Mouse (Mus musculus) myocyte (in vitro differentiated cells): ENCODE measurements around the gene Lsr. TPM values are rescaled to one million over a fixed set of nuclear protein-coding genes. Genes with fewer than 3 reads are reported as not detected.
"Not testable (repeated sequence)": the region's sequence is repeated elsewhere in the genome, so short reads cannot be mapped to it uniquely, and the experiment has no call there.

Experiments
- H3K27me3 ChIP-seq: one replicate; pipeline ENCODE4 v1.6.1; 2011; ENCODE audit not compliant: control insufficient read depth, insufficient read depth, insufficient read length
- H3K36me3 ChIP-seq: one replicate; pipeline ENCODE4 v1.6.1; 2011; ENCODE audit not compliant: control insufficient read depth, insufficient read depth
- H3K4me2 ChIP-seq: one replicate; pipeline ENCODE4 v1.6.1; 2011; ENCODE audit warnings: low read depth, control low read depth
- H3K4me3 ChIP-seq: one replicate; pipeline ENCODE4 v1.5.1; 2011; ENCODE audit warnings: mild to moderate bottlenecking, control low read depth, moderate library complexity
- H3K79me2 ChIP-seq: one replicate; pipeline ENCODE4 v1.6.1; 2011; ENCODE audit not compliant: control insufficient read depth, insufficient read depth
- H3ac ChIP-seq: one replicate; pipeline ENCODE4 v1.6.1; 2011; ENCODE audit not compliant: control insufficient read depth, insufficient read length
- CEBPB ChIP-seq: IDR thresholded peaks from 2 replicates; pipeline ENCODE4 v1.6.1; 2011; ENCODE audit warnings: mild to moderate bottlenecking, moderate library complexity; ENCODE audit not compliant: poor library complexity, insufficient read depth, severe bottlenecking
- E2F4 ChIP-seq: IDR thresholded peaks from one replicate; pipeline ENCODE4 v1.6.1; 2011; ENCODE audit warnings: mild to moderate bottlenecking, control low read depth, moderate library complexity; ENCODE audit not compliant: insufficient read depth
- MAX ChIP-seq: IDR thresholded peaks from one replicate; pipeline ENCODE4 v1.6.1; 2011; ENCODE audit warnings: low read depth, mild to moderate bottlenecking, control low read depth
- MYOD1 ChIP-seq, 3 experiments: IDR thresholded peaks; one replicate each; pipeline ENCODE4 v1.6.1; 2011; ENCODE audit warnings: control low read depth in 2 of 3, low read depth in 2 of 3, mild to moderate bottlenecking in 2 of 3, moderate library complexity in 1 of 3; ENCODE audit not compliant: insufficient read length in 2 of 3, control insufficient read depth in 1 of 3
- MYOG ChIP-seq, 3 experiments: IDR thresholded peaks; one replicate each; pipeline ENCODE4 v1.6.1; 2011; ENCODE audit warnings: control low read depth in 2 of 3, low read depth in 2 of 3, mild to moderate bottlenecking in 2 of 3; ENCODE audit not compliant: insufficient read length in 2 of 3, control insufficient read depth in 1 of 3, insufficient read depth in 1 of 3
- POLR2A ChIP-seq: IDR thresholded peaks from one replicate; pipeline ENCODE4 v1.6.1; 2011; ENCODE audit warnings: low read depth, mild to moderate bottlenecking, control low read depth, moderate library complexity; ENCODE audit not compliant: insufficient read length
- POLR2AphosphoS2 ChIP-seq: IDR thresholded peaks from one replicate; pipeline ENCODE4 v1.6.1; 2011; ENCODE audit warnings: low read depth, control low read depth; ENCODE audit not compliant: insufficient read length
- REST ChIP-seq: IDR thresholded peaks from one replicate; pipeline ENCODE4 v1.6.1; 2011; ENCODE audit warnings: mild to moderate bottlenecking, control low read depth, moderate library complexity; ENCODE audit not compliant: insufficient read depth, insufficient read length
- SRF ChIP-seq: IDR thresholded peaks from one replicate; pipeline ENCODE4 v1.6.1; 2011; ENCODE audit warnings: low read depth; ENCODE audit not compliant: control insufficient read depth, insufficient read length
- TCF12 ChIP-seq: IDR thresholded peaks from one replicate; pipeline ENCODE4 v1.6.1; 2011; ENCODE audit warnings: mild to moderate bottlenecking, control low read depth; ENCODE audit not compliant: poor library complexity, insufficient read depth, severe bottlenecking
- TCF3 ChIP-seq: IDR thresholded peaks from one replicate; pipeline ENCODE4 v1.6.1; 2011; ENCODE audit warnings: low read depth, control low read depth; ENCODE audit not compliant: insufficient read length
- USF1 ChIP-seq: IDR thresholded peaks from one replicate; pipeline ENCODE4 v1.6.1; 2011; ENCODE audit warnings: low read depth, mild to moderate bottlenecking, control low read depth, moderate library complexity
- polyA plus RNA-seq: library from polyadenylated mRNA; unstranded; fragments of >200 nt; fragmentation: generic; extraction: Trizol; gene quantifications from one replicate; pipeline ENCODE4 v1.2.1, GENCODE M21; 2012; ENCODE audit warnings: missing spikeins

Lsr gene
- polyA plus RNA-seq, 1 experiment: 0.02 TPM

DNA sequence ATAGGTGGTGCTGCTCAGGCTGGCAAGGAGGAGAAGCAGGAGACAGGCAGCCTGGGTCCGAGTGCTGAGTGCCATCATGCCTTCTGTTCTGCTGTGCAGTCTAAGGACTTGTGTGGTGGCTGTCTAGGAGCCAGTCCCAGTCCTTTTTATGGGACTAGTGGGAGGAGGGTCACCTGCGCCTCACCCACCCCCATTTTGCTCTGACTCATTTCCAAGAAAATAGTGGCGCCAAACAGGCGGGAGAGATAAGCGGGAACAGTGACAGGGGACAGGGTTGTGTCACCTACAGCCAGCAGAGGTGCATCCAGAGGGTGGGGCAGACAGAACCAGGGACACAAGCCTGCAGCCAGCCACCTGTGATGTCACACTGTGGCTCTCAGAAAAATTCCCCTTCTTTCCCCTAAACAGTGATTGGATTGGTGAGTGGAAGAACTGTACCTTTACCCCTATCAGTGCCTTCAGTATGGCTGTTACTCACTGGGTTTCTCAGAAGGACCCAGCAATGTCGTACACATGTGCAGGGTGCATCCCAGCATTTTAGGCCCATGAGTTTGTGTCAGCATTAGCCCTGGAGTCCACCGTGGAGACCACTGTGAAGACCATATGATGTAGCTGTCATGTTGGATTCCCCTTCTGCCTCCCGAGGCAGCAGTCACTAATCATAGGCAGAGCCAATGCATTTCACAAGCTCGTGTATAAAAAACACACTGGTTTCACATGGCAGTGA lies 29.2 kb downstream of the Lsr start, which contains the start of gene Hamp:
Hamp (minus strand) TSS at position 124 of the 727 bp plus-strand sequence.
- H3K4me3 ChIP-seq: no peak within 1 kb of the TSS
- H3K27me3 ChIP-seq: no peaks in the 10 kb centered on the region
- no peaks in the 10 kb centered on the region for H3K79me2 ChIP-seq
- no peak for TF ChIP-seq POLR2A
- TF ChIP-seq CEBPB: no peak
- TF ChIP-seq REST: no peak
- no peak for TF ChIP-seq TCF3
- TF ChIP-seq TCF12: no peak
- no peak for TF ChIP-seq SRF
- TF ChIP-seq POLR2AphosphoS2: no peak
- no peak for TF ChIP-seq MAX
- no peak for TF ChIP-seq E2F4
- TF ChIP-seq MYOD1 (IDR thresholded peaks at IDR 0.05; ENCODE audit: control insufficient read depth in 1 of 3, insufficient read length in 2 of 3, low read depth in 2 of 3): no peak
- no peak for TF ChIP-seq MYOG (IDR thresholded peaks at IDR 0.05; ENCODE audit: control insufficient read depth in 1 of 3, insufficient read depth in 1 of 3, insufficient read length in 2 of 3, low read depth in 2 of 3)
- TF ChIP-seq USF1: no peak
- no peak within 1 kb of the TSS for H3K4me2 ChIP-seq
- H3ac ChIP-seq: no peak within 1 kb of the TSS
- no peaks in the 10 kb centered on the region for H3K36me3 ChIP-seq

- H3K27me3 ChIP-seq, H3K79me2 ChIP-seq, H3K4me2 ChIP-seq, H3ac ChIP-seq, H3K4me3 ChIP-seq, H3K36me3 ChIP-seq: not testable (repeated sequence)
Observed at GRCm38 (mm10) chr7:30942365-30942764, 30.9 kb downstream of the Lsr start.

- H3K36me3 ChIP-seq, H3K27me3 ChIP-seq, H3K79me2 ChIP-seq: not testable (repeated sequence)
Observed at GRCm38 (mm10) chr7:30940070-30940469, 33.2 kb downstream of the Lsr start.

GRCm38 (mm10) chr7:30935422-30936099 lies 37.7 kb downstream of the Lsr start:
- not testable (repeated sequence) for H3K4me2 ChIP-seq, H3K79me2 ChIP-seq, H3ac ChIP-seq, H3K27me3 ChIP-seq, H3K4me3 ChIP-seq, H3K36me3 ChIP-seq

More at GRCm38 (mm10) chr7:30940070-30940469, 33.2 kb downstream of the Lsr start:
- not testable (repeated sequence) for H3K4me3 ChIP-seq, H3K4me2 ChIP-seq, H3ac ChIP-seq

- not testable (repeated sequence) for H3ac ChIP-seq, H3K79me2 ChIP-seq, H3K27me3 ChIP-seq, H3K4me2 ChIP-seq, H3K36me3 ChIP-seq, H3K4me3 ChIP-seq
Observed at GRCm38 (mm10) chr7:30924581-30924980, 48.7 kb downstream of the Lsr start, which contains the start of gene Hamp2. Gene Hamp2 (minus strand): TSS chr7:30924681.

DNA sequence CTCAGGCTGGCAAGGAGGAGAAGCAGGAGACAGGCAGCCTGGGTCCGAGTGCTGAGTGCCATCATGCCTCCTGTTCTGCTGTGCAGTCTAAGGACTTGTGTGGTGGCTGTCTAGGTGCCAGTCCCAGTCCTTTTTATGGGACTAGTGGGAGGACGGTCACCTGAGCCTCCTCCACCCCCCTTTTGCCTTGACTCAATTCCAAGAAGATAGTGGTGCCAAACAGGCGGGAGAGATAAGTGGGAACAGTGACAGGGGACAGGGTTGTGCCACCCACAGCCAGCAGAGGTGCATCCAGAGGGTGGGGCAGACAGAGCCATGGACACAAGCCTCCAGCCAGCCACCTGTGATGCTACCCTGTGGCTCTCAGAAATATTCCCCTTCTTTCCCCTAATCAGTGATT lies 49.2 kb downstream of the Lsr start:
- H3K4me2 ChIP-seq: no peak overlapping the region
- H3ac ChIP-seq: no peak overlapping the region
- H3K4me3 ChIP-seq: no peak overlapping the region
- TF ChIP-seq POLR2A (no peak), CEBPB (no peak), REST (no peak), MAX (no peak), MYOG (IDR thresholded peaks at IDR 0.05; ENCODE audit: control insufficient read depth in 1 of 3, insufficient read depth in 1 of 3, insufficient read length in 2 of 3, low read depth in 2 of 3) (no peak)
- peaks cover 4% of the 10 kb centered on the region for H3K27me3 ChIP-seq
- H3K36me3 ChIP-seq: no peaks in the 10 kb centered on the region
- no peaks in the 10 kb centered on the region for H3K79me2 ChIP-seq

- not testable (repeated sequence) for H3K79me2 ChIP-seq, H3K36me3 ChIP-seq, H3K27me3 ChIP-seq, H3ac ChIP-seq, H3K4me2 ChIP-seq, H3K4me3 ChIP-seq
Observed at GRCm38 (mm10) chr7:30922490-30922889, 50.8 kb downstream of the Lsr start.
